Mouse (Mus musculus) left cerebral cortex, adult 18-20 months (tissue): ENCODE measurements around the gene Ptprn2. TPM values are rescaled to one million over a fixed set of nuclear protein-coding genes. Genes with fewer than 3 reads are reported as not detected.

Source experiments
- DNase-seq, 2 experiments: peaks; one replicate each; pipeline ENCODE4 v3.0.0; 2021 to 2022; ENCODE audit warnings: low spot score in 2 of 2, mixed read lengths in 1 of 2
- total RNA-seq, 2 experiments: library from RNA; stranded (reverse); gene quantifications; 2 replicates each; pipeline ENCODE4 v1.2.3; 2021

Ptprn2 gene
- total RNA-seq, 2 experiments from 2014 or later = 307 to 332 TPM

- DNase-seq = no peak
Measured at GRCm38 (mm10) chr12:117106696-117107095, 621.2 kb downstream of the Ptprn2 start.

- DNase-seq = peak; percentile 15 to 44
Measured at GRCm38 (mm10) chr12:117107143-117107616, 621.7 kb downstream of the Ptprn2 start.

- DNase-seq = no peak
Measured at GRCm38 (mm10) chr12:117115254-117115865, 629.8 kb downstream of the Ptprn2 start.

- DNase-seq = no peak
Measured at GRCm38 (mm10) chr12:117127078-117127477, 641.6 kb downstream of the Ptprn2 start.

GRCm38 (mm10) chr12:117127485-117127884 is 642.0 kb downstream of the Ptprn2 start:
- peak; percentile 27 to 42 for DNase-seq

- peak in 1 of 2 experiments; percentile 35 for DNase-seq
Measured at GRCm38 (mm10) chr12:117132095-117132494, 646.6 kb downstream of the Ptprn2 start.

- DNase-seq = no peak
Measured at GRCm38 (mm10) chr12:117135205-117135604, 649.7 kb downstream of the Ptprn2 start.

- peak in 1 of 2 experiments; percentile 19 for DNase-seq
Measured at GRCm38 (mm10) chr12:117136472-117137010, 651.0 kb downstream of the Ptprn2 start.

- no peak for DNase-seq
Measured at GRCm38 (mm10) chr12:117140901-117141300, 655.4 kb downstream of the Ptprn2 start.

GRCm38 (mm10) chr12:117141394-117141793 is 655.9 kb downstream of the Ptprn2 start:
- DNase-seq = no peak

GRCm38 (mm10) chr12:117149176-117149575 is 663.7 kb downstream of the Ptprn2 start:
- no peak for DNase-seq

GRCm38 (mm10) chr12:117150611-117151395 is 665.3 kb downstream of the Ptprn2 start:
- no peak for DNase-seq

- no peak for DNase-seq
Measured at GRCm38 (mm10) chr12:117151611-117152010, 666.1 kb downstream of the Ptprn2 start.

GRCm38 (mm10) chr12:117152366-117153165 is 667.0 kb downstream of the Ptprn2 start:
- no peak for DNase-seq

- DNase-seq = no peak
Measured at GRCm38 (mm10) chr12:117153166-117153480, 667.6 kb downstream of the Ptprn2 start.

GRCm38 (mm10) chr12:117153671-117154355 is 668.3 kb downstream of the Ptprn2 start:
- peak in 1 of 2 experiments; percentile 66 for DNase-seq

GRCm38 (mm10) chr12:117154356-117155243 is 669.1 kb downstream of the Ptprn2 start:
- DNase-seq = no peak

- no peak for DNase-seq
Measured at GRCm38 (mm10) chr12:117155307-117156220, 670.0 kb downstream of the Ptprn2 start.

GRCm38 (mm10) chr12:117156256-117156655 is 670.7 kb downstream of the Ptprn2 start:
- no peak for DNase-seq
